Mouse (Mus musculus) hindbrain, postnatal 0 days (tissue): ENCODE measurements at regions not wholly inside any gene's neighbourhood (a gene's known extent, or its start where the extent isn't known, plus 50 kb on each side); places are given as distances from the start of the nearest gene placed in this dataset.
A peak's percentile ranks its signal among the peaks of the same experiment; 100 is the strongest.
"Not testable (repeated sequence)": the region's sequence is repeated elsewhere in the genome, so short reads cannot be mapped to it uniquely, and the experiment has no call there.

ENCODE experiments used
- ATAC-seq: fragments of 200-750 bp; cut with Nextera tagmentation; 2 replicates; pipeline ENCODE4 v1.8.0; 2017; ENCODE audit warnings: mild to moderate bottlenecking, moderate TSS enrichment, moderate library complexity
- DNase-seq: peaks from one replicate; pipeline ENCODE4 v3.0.0-alpha.2; 2015; ENCODE audit warnings: low spot score
- H3K27ac ChIP-seq: fragments of 300-500 bp; sonication (generic); 2 replicates; pipeline ENCODE4 v1.5.1; 2014; ENCODE audit warnings: mild to moderate bottlenecking
- H3K27me3 ChIP-seq: fragments of 300-500 bp; sonication (generic); 2 replicates; pipeline ENCODE4 v1.6.1; 2014; ENCODE audit warnings: low read length, mixed read lengths; ENCODE audit not compliant: insufficient read depth
- H3K36me3 ChIP-seq: fragments of 300-500 bp; sonication (generic); 2 replicates; pipeline ENCODE4 v1.6.1; 2014; ENCODE audit warnings: low read length, mixed read lengths; ENCODE audit not compliant: insufficient read depth
- H3K4me1 ChIP-seq: fragments of 300-500 bp; sonication (generic); 2 replicates; pipeline ENCODE4 v1.6.1; 2014; ENCODE audit warnings: antibody characterized with exemption, low read length, mixed read lengths; ENCODE audit not compliant: insufficient read depth
- H3K4me2 ChIP-seq: fragments of 300-500 bp; sonication (generic); 2 replicates; pipeline ENCODE4 v1.6.1; 2014; ENCODE audit warnings: low read depth, mild to moderate bottlenecking, low read length, moderate library complexity, mixed read lengths
- H3K4me3 ChIP-seq: fragments of 300-500 bp; sonication (generic); 2 replicates; pipeline ENCODE4 v1.5.1; 2014; ENCODE audit warnings: low read length
- H3K9ac ChIP-seq: fragments of 300-500 bp; sonication (generic); replicated peaks from 2 replicates; pipeline ENCODE4 v1.6.1; 2014; ENCODE audit warnings: mild to moderate bottlenecking, low read length, moderate library complexity, mixed read lengths
- H3K9me3 ChIP-seq: fragments of 300-500 bp; sonication (generic); 2 replicates; pipeline ENCODE4 v1.6.1; 2016; ENCODE audit warnings: low read length, mixed read lengths
- CTCF ChIP-seq: IDR thresholded peaks from 2 replicates; pipeline ENCODE4 v1.5.1; 2016; ENCODE audit warnings: antibody characterized with exemption, control low read depth, low read depth
- WGBS: fragments of 180-500 bp; shearing (Covaris S2); extraction: QIAGEN DNeasy Blood & Tissue Kit; methylation state at CpG from one replicate; pipeline ENCODE4 v1.1.7; 2014; 5-methylcytosine and 5-hydroxymethylcytosine counted together

DNA sequence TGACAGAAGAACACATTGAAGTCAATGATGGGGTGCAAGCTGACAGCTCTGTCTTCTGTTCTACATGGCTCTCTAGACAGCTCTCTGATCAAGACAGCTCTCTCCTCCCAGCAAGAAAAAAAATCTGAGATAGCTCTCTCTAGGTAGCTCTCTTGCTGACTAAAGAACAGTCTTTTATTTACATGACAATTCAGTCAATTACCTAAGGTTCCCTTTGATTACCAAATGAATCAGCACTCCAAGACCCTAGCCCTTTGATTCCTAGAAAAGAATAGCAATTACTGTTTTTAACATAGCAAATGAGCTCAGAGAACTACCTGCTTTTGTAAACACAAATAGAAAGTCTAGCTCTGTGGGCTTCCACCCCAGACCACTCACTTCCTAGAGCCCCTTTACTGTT, 264.1 kb downstream of the Gm6685 start:
- Histone ChIP-seq H3K27me3 (no peaks in the 10 kb centered on the region), H3K36me3 (no peaks in the 10 kb centered on the region), H3K4me1 (no peaks in the 10 kb centered on the region), H3K4me2 (no peak overlapping the region), H3K27ac (no peak overlapping the region), H3K9me3 (no peaks in the 10 kb centered on the region), H3K9ac (no peak overlapping the region), H3K4me3 (no peak overlapping the region)
- ATAC-seq (no peak), DNase-seq (no peak)
- no peak for TF ChIP-seq CTCF

DNA sequence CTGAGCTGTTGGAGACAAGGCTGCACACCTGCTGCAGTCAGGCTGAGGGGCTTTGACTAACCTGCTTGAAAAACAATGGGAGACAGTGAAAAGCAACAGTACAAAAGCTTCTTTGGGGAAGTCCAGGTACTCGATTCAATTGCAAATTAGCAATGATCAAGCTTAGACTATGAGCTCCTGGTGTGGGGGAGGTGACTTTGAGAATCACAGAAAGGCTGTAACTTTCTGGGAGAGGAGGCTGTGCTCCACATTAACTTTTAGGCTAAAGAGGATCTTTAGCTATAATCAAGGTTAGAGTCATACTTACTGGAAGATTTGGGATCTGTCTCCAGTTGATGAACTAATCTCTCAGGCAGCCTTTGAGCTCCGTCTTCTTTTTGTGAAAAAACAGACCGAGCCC, 303.4 kb downstream of the Gm6685 start:
- ATAC-seq, H3K27ac ChIP-seq, H3K27me3 ChIP-seq, H3K4me2 ChIP-seq, H3K9me3 ChIP-seq, DNase-seq, H3K4me1 ChIP-seq, H3K9ac ChIP-seq, H3K4me3 ChIP-seq, H3K36me3 ChIP-seq: not testable (repeated sequence)
- WGBS = 90% methylated on average over 3 of the region's 3 CpGs

GRCm38 (mm10) chr11:28035538-28035937, 304.1 kb downstream of the Gm6685 start:
- H3K4me2 ChIP-seq, H3K9me3 ChIP-seq, H3K27me3 ChIP-seq, DNase-seq, H3K27ac ChIP-seq, H3K4me1 ChIP-seq, ATAC-seq, H3K4me3 ChIP-seq, H3K9ac ChIP-seq, H3K36me3 ChIP-seq: not testable (repeated sequence)

GRCm38 (mm10) chr11:28022876-28023275, 316.8 kb downstream of the Gm6685 start:
- DNase-seq = no peak
- no peak overlapping the region for H3K27ac ChIP-seq

DNA sequence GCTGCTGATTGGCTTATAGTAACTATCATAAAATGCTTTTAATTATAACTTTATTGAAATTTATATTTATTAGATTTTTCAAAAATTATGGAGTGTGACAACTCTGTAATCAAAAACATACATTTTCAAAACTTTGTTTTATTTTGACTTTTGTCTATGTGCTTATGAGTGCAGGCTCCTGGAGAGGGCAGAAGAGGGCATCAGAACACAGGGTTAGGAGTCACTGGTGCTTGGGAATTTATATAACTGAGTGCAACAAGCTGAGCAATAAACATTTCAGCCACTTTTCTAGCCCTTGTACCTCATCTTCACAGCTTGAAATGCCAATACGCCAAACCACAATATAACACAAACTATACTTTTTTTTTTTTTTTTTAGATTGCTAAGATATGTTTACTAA, 318.9 kb downstream of the Gm6685 start:
- peak; percentile 48 for TF ChIP-seq CTCF
- Histone ChIP-seq H3K27ac (no peak overlapping the region), H3K4me1 (no peaks in the 10 kb centered on the region), H3K9ac (no peak overlapping the region), H3K9me3 (no peaks in the 10 kb centered on the region), H3K36me3 (no peaks in the 10 kb centered on the region), H3K4me3 (no peak overlapping the region), H3K4me2 (no peak overlapping the region), H3K27me3 (no peaks in the 10 kb centered on the region)
- ATAC-seq (no peak), DNase-seq (peak; percentile 3)
- WGBS = 77% methylated on average over 1 of the region's 1 CpGs

More at GRCm38 (mm10) chr11:28022876-28023275, 316.8 kb downstream of the Gm6685 start:
- TF ChIP-seq CTCF = no peak
- Histone ChIP-seq H3K36me3 (no peaks in the 10 kb centered on the region), H3K9me3 (no peaks in the 10 kb centered on the region), H3K4me1 (no peaks in the 10 kb centered on the region), H3K4me2 (no peak overlapping the region), H3K27me3 (no peaks in the 10 kb centered on the region), H3K9ac (no peak overlapping the region), H3K4me3 (no peak overlapping the region)
- no peak for ATAC-seq
